Mouse (Mus musculus) forebrain, embryonic 16.5 days (tissue): ENCODE results near the gene Olfr725. TPM values are rescaled to one million over a fixed set of nuclear protein-coding genes. Genes with fewer than 3 reads are reported as not detected.

Source experiments
- polyA plus RNA-seq: library from polyadenylated mRNA; unstranded; fragments of >200 nt; fragmentation: Nextera tagmentation; extraction: Ambion mirVana; gene quantifications from 2 replicates; pipeline ENCODE4 v1.2.1, GENCODE M21; 2015

Olfr725 gene
- polyA plus RNA-seq, 1 experiment from 2014 or later, result not detected

Other genes with a start within 250 kb of the Olfr725 start
- not detected in 2 replicates for gene Olfr722, start 138.4 kb downstream of the Olfr725 start, polyA plus RNA-seq
- gene Olfr723, start 108.6 kb downstream of the Olfr725 start, polyA plus RNA-seq, result not detected in 2 replicates
- gene Olfr724, start 77.1 kb downstream of the Olfr725 start, polyA plus RNA-seq, result not detected in 2 replicates
- gene Olfr726, start 50.6 kb upstream of the Olfr725 start, polyA plus RNA-seq, result not detected in 2 replicates
- gene Olfr727, start 82.8 kb upstream of the Olfr725 start, polyA plus RNA-seq, result not detected in 2 replicates
- gene Olfr728, start 102.3 kb upstream of the Olfr725 start, polyA plus RNA-seq, result not detected in 2 replicates
- gene Olfr729, start 112.5 kb upstream of the Olfr725 start, polyA plus RNA-seq, result not detected in 2 replicates
- gene Olfr730, start 147.8 kb upstream of the Olfr725 start, polyA plus RNA-seq, result not detected in 2 replicates
- gene Olfr731, start 201.5 kb upstream of the Olfr725 start, polyA plus RNA-seq, result not detected in 2 replicates
- not detected in 2 replicates for gene Olfr732, start 243.8 kb upstream of the Olfr725 start, polyA plus RNA-seq